Mouse (Mus musculus) frontal cortex, postnatal 36 days (tissue): Measurements from ENCODE around the gene Zfp653.

Source experiments
- DNase-seq, 2 experiments: peaks; one replicate each; pipeline ENCODE4 v3.0.0; 2022; ENCODE audit warnings: low spot score in 2 of 2

Gene Zfp653

GRCm38 (mm10) chr9:22030386-22030785, 40.8 kb downstream of the Zfp653 start:
- DNase-seq: no peak

DNA sequence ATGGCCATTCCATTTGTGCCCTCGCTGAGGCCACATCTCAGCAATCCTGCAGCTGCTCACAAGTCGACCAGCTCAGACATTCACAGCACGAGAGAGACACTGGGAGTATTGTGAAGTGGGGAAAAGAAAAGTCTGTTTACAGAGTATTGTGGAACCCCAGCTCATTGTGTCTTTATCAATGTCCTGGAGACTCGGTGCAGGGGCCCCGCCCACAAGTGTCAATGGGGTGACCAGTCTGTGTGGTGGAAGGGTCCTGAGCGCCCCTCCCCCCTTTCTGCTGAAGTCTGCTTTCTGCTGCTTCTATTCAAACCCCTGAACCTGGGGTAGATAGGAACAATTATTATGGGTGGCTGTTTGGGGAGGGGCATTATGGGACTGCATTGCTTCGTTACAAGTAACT, 42.7 kb downstream of the Zfp653 start:
- DNase-seq: no peak

GRCm38 (mm10) chr9:22024592-22024991, 46.6 kb downstream of the Zfp653 start:
- no peak for DNase-seq

- DNase-seq: no peak
These were observed 53.9 kb downstream of the Zfp653 start for GRCm38 (mm10) chr9:22017208-22017825.

DNA sequence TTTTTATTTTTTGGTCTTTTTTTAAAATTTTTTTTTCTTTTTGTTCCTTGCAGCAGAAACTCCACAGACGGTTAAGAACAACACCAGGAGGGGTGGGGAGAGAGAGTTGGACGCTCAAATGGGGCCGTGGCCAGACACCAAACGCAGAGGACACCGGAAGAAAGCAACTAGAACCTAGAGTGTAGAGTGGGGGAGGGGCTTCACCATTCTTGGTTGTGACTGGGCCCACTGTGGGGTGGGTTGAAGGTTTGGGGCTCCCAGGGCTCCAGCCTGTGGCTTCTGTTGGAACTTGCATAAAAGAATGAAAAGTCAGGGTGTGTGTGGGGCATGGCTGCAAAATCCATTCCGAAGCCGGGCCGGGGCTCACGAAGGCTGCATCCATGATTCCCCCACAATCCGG, 54.9 kb downstream of the Zfp653 start:
- no peak for DNase-seq

- DNase-seq: no peak
These were observed 58.4 kb downstream of the Zfp653 start for GRCm38 (mm10) chr9:22012731-22013130.

DNA sequence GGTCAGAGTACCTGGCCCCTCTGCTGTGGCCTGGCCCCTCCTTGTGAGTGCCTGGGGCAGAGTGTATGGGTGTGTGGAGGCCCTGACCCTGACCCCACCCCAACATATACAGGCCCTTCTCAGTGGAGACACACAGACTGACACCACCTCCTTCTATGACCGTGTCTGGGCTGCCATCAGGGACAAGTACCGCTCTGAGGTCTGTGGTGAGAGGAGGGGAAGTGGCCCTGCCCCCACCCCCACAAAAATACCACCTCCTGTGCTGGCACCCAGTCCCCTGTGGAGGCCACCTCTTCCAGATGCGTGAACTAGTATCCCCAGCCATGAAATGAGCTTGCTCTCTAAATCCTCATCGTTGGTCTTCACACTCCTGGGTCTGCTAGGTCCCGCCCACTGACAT, 60.1 kb downstream of the Zfp653 start:
- no peak for DNase-seq
